Mouse (Mus musculus): ENCODE data around the gene Osbpl8.

DNA sequence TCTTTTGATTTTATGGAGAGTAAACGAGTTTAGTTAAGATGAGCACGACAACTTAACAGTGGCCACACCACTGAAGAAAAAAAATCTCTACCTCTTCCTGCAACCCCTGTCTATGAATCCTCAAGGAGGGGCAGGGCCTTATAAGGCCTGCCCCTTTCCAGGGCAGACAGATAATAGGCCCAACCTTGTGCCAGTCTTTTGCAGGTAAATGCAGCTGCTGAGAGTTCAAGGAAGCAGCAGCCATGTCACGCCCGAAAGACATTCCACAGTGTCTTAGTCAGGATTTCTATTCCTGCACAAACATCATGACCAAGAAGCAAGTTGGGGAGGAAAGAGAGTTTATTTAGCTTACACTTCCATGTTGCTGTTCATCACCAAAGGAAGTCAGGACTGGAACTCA lies 26.6 kb upstream of the Osbpl8 start:
- TF ChIP-seq GATA1 (IDR thresholded peaks at IDR 0.05; ENCODE audit: low read length): no peak
- no peak for TF ChIP-seq TAL1 (IDR thresholded peaks at IDR 0.05; ENCODE audit: low read length)
